In genomic region chr1:21448227-21448626, GRCm38 (mm10) we compare ENCODE assay signal across 14 mouse cellular contexts.
A peak's percentile ranks its signal among the peaks of the same experiment; 100 is the strongest.
DNase-seq lines count a peak whose midpoint lies in the region; ATAC-seq lines count a peak whose summit lies in the region.
"Had no signal": no experiment of that assay in that cellular context is flagged by ENCODE, and none has a peak within 500 bp of the region (broad histone marks: within the 10 kb centered on the region; RNA-seq: fewer than 3 reads in every experiment).

No protein-coding gene starts in this region.

- no peaks in the 10 kb centered on the region for H3K27me3 ChIP-seq in forebrain, embryonic 11.5 days (ENCODE audit: control insufficient read depth, insufficient read depth, low read length)
- H3K27me3 ChIP-seq: lung, embryonic 15.5 days; neural tube, embryonic 12.5 days had no signal

- no peak overlapping the region for H3K27ac ChIP-seq in forebrain, embryonic 11.5 days (ENCODE audit: low read depth, low read length)
- H3K27ac ChIP-seq: lung, embryonic 15.5 days; neural tube, embryonic 12.5 days had no signal

- DNase-seq in heart, adult 18-20 months: peak; percentile 11 to 29
- DNase-seq in heart, postnatal 25 days (ENCODE audit: low spot score): no peak
- DNase-seq in urinary bladder, postnatal 14 days (ENCODE audit: low spot score): peak; percentile 21
- no peak for DNase-seq in urinary bladder, adult 18-20 months (ENCODE audit: low spot score in 2 of 2)
- peak; percentile 41 for DNase-seq in heart, postnatal 4 days
- no peak for DNase-seq in liver
- no peak for DNase-seq in neural tube, embryonic 10.5 days (ENCODE audit: extremely low spot score, low spot score)
- DNase-seq in forebrain, embryonic 11.5 days (ENCODE audit: low spot score): no peak
- DNase-seq: adrenal gland, adult 8-10 months; midbrain, embryonic 14.5 days; thymus, adult 2 months had no signal

- H3K4me2 ChIP-seq in forebrain, embryonic 11.5 days (ENCODE audit: low read depth, low read length, severe bottlenecking): no peak overlapping the region
- H3K4me2 ChIP-seq: lung, embryonic 15.5 days; neural tube, embryonic 12.5 days had no signal

- H3K9ac ChIP-seq in forebrain, embryonic 11.5 days (ENCODE audit: low read length): no peak overlapping the region
- H3K9ac ChIP-seq: lung, embryonic 15.5 days; neural tube, embryonic 12.5 days had no signal

- no peak overlapping the region for H3K4me3 ChIP-seq in forebrain, embryonic 11.5 days (ENCODE audit: low read depth, low read length)
- H3K4me3 ChIP-seq: lung, embryonic 15.5 days; neural tube, embryonic 12.5 days had no signal

- no peaks in the 10 kb centered on the region for H3K9me3 ChIP-seq in forebrain, embryonic 11.5 days (ENCODE audit: control insufficient read depth, low read length)
- H3K9me3 ChIP-seq: lung, embryonic 15.5 days; neural tube, embryonic 12.5 days had no signal

- no peaks in the 10 kb centered on the region for H3K36me3 ChIP-seq in forebrain, embryonic 11.5 days (ENCODE audit: control insufficient read depth, insufficient read depth, low read length)
- H3K36me3 ChIP-seq: lung, embryonic 15.5 days; neural tube, embryonic 12.5 days had no signal

- no peak for ATAC-seq in forebrain, embryonic 11.5 days (replicated peaks; ENCODE audit: low FRiP score)
- ATAC-seq: CD4-positive, CD25-positive, alpha-beta regulatory T cell, adult 4 months had no signal

- intact Hi-C loops in heart, postnatal 25 days (cut with DNase I): no loop called here

- 77% methylated on average over 2 of the region's 2 CpGs for WGBS in forebrain, embryonic 11.5 days

- H3K4me1 ChIP-seq in forebrain, embryonic 11.5 days (replicated peaks; ENCODE audit: control insufficient read depth, insufficient read depth, low read length): no peaks in the 10 kb centered on the region
- H3K4me1 ChIP-seq: lung, embryonic 15.5 days; neural tube, embryonic 12.5 days had no signal

Comparison
In these comparisons a context has a peak if more than half of its experiments do, and no peak if none do; other contexts are left out.
1. DNase-seq: peak in heart, adult 18-20 months (2 of 2), urinary bladder, postnatal 14 days (single experiment) and heart, postnatal 4 days (single experiment); none in heart, postnatal 25 days (single experiment), urinary bladder, adult 18-20 months (0 of 2), liver (single experiment), neural tube, embryonic 10.5 days (single experiment) and forebrain, embryonic 11.5 days (single experiment).